Mouse (Mus musculus) retina, embryonic 14.5 days (tissue): ENCODE data around the gene Sorcs3.

Source experiments
- DNase-seq: peaks from one replicate; pipeline ENCODE4 v3.0.0-alpha.2; 2015; ENCODE audit warnings: low spot score

Sorcs3 gene

DNA sequence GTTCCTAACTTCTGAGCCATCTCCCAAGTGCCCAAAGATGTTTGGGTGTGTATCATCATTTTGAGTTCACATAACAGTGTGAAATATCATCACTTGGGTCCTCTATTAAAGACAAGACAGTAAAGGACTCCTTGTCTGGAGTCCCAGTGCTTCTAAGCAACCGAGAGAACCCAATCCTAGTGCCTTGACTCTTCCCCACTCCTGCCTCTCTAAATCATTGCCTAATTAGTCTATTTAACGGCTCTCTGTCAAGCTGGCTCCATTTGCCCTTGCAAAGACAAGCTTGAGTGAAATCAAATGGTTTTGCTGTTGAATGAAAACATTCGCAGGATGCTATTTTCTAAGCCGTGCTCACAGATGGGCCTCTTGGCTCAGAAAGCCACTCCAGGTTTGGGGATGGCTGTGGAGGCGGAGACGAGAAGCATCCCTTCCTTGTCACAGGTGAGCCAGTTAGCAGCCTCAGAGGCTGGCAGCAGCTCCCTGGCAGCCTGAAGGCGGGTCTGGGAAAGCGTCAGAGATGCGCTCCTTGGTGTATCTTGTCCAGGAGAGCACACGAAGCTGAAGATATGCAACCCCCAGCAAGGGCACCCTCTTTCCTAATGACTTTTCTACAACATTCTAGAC is 79.9 kb downstream of the Sorcs3 start:
- DNase-seq, result no peak

DNA sequence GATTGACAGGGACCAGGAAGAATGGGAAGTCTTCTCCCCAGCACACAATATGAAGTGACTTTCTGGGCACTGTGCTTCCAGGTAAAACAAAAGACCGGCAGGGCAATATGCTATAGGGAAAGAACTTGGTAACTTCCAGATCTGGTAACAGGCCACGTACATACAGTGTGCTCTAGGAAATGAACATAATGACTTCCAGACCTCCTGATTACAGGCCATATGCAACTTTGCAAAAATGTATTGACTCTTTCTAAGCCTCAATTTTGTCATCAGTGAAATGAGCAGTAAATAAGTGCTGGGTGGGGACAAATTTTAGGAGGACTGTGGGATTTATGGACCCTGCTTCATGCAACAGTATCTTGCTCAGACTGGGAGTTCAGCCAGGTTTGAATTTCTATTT is 88.4 kb downstream of the Sorcs3 start:
- DNase-seq, result no peak

DNA sequence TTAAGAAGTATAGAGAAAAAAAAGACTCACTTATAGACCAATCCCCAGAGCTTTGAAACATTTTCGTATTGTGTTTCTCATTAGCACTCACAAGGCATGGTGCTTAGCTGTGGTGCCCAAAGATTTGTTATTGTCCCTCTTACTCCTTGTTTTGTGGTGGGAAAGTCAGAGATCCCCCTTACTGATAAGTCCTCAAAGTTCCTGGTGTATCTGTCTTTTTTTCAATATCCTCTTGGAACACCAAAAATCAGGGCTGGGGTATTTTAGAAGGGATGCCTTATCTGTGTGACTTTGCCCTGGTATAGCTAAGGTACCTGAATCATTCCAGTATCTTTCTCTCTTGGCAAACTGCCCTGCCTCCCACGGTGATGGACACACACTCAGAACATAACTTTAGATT is 92.6 kb downstream of the Sorcs3 start:
- DNase-seq, result no peak

DNA sequence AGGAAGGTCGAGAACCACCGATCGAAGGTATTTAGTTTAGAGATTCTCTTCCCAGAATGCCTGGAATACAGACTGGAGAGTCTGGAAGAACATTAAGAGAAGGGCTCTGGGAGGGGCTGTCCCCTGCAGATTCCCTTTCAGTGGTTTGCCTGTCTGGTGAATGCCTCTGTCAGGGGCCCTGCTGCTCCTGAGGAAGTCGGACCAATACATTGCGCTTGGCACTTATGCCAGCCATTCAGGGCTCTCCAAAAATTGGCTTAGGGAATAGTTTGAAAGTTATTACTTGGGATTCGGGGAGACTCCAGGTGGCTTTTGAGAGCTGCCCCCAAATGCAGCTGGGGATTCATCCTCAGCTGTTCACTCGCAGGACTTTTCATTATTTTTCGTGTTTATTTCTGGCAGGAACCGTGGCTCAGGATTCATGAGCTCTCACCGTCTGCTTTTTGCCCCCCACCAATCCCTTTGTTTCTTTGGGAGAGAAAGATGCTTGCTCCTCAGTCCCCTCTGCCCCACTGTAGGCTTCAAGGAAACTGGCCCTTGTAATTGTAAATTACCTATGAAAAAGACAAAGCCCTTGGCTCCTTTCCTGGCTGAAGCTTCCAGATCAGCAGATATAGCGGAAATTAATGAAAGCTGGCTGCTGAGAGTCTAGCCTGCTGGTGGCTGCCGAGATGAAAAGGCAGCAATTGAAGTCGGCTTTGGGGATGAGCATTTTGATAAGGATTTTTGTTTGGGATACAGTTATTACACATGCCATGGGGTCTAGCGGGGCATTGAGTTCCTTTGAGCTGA is 94.8 kb downstream of the Sorcs3 start:
- DNase-seq, result peak; percentile 45

DNA sequence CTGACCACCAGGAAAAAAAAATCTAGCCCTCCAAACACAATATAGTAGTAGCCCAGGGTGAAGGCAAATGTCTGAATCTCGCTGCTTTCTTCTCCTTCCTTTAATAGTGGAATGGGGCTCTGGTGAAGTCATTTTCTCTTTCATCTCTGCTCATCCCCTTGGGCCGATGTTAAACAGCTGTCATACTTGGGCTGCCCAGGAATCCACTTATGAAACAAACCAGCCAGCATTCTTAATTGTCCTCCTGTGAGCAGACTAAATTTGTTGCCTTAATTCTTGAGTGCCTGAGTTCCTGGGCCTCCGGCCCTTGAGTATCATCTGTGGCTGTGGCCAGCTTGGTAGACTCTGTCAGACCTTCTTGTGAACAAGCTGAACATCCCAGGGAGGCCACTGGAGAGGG is 95.5 kb downstream of the Sorcs3 start:
- DNase-seq, result no peak

DNA sequence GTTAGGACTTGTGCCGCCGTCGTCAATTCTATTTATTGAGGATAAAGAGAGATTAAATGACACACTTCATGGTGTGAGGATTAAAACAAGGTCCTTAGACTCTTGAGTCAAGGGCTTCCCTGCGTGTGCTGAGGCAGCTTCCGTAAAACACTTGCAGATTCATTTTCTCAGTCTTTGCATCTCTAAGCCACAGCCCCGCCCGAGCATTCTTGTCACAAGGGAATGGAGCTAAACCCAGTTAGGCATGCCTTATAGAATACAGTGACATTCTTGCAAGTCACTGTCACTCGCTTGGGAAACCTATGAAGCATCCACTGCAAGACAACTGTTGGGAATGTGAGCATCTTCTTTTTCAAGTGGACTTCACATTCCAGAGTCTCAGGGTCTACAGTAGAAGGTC is 102.5 kb downstream of the Sorcs3 start:
- no peak for DNase-seq

DNA sequence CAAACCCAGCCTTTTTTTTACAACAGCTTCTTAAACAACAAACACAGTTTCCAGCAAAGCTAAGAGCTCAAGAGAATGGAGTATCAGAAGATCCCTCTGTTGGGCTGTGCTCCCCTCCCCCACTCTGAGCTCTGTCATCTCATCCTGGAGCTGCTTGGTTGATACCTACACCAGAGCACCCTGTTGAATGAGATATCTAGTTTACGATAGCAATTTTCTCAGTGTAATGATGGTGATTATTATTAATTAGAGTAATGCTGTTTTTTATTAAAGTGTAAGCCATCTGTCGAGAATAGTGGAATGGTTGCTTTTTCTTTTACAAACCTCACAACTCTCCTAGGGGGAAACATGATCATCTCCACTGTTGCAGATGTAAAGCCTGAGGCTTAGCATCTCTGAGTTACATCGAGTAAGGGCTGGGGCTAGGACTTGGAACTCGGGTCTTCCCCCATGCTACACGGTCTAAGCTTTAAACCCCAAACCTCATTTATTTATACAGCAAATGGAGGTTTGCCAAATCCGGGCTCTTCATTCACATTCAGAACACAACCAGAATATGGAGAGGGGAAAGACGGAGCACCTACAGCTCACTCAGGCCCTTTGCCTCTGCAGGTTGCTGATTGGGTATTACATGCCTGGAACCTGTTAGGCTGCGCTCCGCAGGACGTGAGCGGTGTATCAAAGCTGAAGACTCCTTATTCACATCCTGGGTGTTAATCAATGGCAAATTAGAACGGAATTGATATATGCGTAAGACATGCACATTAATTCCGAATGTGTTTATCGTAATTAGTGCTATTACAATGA is 103.9 kb downstream of the Sorcs3 start:
- no peak for DNase-seq

DNA sequence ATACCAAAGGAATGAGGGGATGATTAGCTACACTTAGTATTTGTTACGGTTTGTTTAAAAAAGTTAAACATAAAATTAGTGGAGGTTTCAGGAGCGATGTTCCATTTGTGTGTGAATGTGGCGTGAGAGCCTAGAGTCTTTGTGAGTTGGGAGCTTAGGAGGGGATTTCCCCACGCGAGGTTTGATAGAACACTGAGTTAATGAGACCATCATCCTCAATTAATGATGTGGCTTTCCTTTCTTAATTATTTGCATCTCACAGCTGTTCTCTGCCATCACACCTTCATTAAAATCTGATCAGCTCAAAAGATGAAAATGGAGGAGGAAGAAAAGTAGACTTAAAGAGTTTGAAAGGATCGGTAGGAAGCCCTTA is 104.5 kb downstream of the Sorcs3 start:
- DNase-seq, result no peak

DNA sequence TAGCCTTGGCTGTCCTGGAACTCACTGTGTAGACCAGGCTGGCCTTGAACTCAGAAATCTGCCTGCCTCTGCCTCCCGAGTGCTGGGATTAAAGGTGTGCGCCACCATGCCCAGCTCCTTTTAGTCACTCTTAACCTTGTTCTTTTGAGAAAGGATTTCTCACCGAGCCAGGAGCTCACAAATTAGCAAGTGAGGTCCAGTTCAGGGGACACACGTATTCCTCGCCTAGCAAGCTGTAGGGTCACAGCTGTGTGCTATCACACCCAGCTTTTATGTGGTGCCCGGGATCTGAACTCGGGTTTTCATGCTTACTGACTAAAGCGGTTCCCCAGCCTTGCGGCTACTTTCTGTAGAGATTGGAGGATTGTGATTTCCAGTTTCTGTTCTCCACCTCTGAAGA is 108.0 kb downstream of the Sorcs3 start:
- no peak for DNase-seq

DNA sequence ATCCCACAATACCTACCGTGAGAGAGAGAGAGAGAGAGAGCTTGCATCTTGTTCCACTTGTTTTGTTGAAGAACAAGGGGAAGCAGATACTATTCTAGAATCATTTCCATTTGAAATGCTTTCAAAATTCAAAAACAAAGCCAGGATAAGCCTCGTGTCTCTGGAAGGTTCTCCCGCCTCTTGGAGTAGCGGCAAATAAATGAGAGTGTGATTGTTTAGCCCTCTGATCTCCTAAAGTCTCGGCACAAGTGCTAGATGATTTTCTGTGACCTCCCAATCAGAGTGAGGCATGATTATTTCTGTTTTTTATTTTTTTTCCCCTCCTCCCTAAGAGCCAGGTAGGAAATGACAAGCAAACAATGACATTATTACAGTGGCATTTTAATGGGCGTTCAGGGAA is 121.3 kb downstream of the Sorcs3 start:
- no peak for DNase-seq

DNA sequence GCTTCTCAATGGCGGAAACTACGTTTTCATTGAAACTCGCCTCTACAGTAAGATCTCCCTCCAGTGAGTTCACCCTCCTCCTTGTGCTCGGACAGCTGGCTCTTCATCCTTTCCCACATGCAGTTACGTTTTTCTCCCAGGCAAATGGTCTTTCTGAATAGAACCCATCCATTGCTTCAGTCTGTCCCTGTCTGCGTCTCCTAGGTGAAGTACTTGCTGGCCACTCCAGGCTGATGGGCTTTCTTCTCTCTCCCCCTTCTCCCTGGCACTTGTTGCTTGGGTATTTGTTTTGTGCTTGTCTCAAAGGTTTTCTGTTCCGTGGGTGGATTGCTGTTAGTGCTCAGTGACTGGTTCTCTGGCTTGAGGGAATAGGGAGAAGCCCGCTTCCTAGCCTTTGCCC is 122.3 kb downstream of the Sorcs3 start:
- DNase-seq, result no peak

DNA sequence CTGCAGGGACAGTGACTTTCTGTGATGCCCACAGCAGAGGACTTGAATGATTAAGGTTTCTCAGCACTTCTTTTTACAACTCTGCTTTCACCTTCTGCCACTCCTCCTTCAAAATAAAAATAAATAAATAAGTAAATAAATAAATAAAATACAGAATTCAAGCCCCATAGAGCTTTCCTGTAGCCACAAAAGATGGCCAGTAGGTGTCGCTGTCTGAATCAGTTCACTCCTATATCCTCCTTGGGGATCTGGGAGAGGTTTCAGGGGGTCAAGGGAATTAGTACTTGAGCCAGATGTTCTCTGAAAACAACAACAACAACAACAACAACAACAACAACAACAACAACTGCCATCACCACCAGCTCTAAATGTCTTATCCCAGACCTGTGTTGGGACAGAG is 125.8 kb downstream of the Sorcs3 start:
- peak; percentile 63 for DNase-seq

DNA sequence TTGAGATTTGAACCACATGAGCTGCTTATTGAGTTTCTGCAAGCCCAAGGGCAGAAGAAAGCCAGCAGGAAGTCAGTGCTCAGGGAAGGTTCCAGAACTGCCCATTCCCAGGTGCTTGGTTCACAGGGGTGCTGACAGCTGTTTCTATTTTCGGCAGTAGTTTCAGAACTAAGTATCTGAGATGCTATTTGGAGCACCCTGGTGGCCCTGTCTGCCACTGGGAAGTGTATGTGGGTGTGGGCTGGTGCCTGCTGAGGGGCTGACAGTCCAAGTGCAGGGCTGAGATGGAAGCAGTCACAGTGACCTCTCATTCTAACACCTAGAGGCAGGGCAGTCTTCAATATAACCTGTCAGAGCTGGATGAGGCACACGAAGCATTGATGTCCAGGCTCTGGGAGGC is 127.3 kb downstream of the Sorcs3 start:
- no peak for DNase-seq

DNA sequence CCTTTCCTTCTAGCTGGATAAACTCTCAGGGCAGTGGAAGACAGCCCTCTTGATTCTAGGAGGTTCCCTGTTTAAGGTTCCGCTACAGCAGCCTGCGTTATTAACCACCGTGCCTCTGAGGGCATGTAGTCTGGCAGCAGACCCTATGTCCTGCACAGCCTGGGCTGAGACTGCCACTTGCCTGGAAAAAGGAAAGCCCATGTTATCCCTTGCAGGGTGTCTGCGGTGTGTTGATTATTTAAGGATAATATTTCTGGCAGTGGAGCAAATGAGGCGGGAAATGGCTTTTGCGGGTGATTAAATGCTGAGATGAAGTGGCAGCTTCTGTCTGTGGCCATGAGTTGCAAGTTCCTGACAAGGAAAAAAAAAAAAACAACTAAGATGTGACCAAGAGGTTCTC is 131.6 kb downstream of the Sorcs3 start:
- peak; percentile 24 for DNase-seq

DNA sequence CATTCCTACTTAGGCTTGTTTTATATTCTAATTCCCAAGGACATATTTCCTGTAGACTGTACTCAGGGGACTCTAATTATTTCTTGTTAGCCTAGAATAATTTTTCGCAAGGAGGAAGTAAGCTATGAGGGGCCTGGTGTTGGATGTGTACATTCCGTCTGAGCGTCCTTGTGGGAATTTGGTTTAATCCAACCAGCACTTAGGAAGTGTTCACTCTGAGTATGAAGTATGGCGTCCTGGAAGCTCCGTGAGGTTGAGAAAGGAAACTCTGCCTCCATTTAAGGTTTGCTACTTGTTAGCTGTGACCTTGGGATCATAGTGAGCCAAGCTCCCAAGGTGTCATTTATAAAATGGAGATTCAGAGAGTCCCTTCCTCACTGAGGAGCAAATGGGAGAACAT is 132.3 kb downstream of the Sorcs3 start:
- DNase-seq, result no peak

DNA sequence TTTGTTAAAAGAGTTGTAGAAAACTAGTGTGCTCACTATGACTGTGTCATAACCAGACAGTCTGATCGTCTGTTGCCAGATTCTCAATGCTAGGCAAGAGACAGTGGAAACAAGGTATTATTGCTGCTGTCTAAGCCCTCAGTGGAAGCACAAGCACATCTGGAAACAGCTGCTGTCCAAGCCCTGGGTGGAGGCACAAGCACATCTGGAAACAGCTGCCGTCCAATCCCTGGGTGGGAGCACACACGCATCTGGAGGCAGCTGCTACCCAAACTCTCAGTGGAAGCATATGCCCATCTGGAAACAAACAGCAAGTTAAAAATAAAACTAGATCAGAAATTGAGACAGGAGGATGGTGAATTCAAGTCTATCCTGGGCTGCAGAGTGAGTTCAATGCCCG is 136.9 kb downstream of the Sorcs3 start:
- no peak for DNase-seq

DNA sequence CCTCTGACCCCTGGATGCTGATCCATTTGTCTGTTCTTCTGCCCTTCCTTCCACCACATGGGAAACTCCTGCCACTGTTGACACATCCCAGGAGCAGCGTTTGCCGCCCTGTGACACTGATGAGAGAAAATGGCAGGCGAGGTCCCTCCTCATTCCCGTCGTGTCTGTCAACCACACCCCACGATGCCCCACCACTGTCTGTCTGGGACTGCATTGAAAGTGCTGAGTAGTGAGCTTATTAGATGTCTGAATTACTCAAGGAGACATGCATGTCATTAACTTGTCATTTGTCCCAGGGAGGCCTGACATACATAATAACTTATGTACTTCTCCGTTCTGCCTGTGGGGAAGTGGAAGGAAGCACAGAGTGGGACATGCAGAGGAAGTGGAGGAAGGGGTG is 137.6 kb downstream of the Sorcs3 start:
- DNase-seq, result peak; percentile 17

DNA sequence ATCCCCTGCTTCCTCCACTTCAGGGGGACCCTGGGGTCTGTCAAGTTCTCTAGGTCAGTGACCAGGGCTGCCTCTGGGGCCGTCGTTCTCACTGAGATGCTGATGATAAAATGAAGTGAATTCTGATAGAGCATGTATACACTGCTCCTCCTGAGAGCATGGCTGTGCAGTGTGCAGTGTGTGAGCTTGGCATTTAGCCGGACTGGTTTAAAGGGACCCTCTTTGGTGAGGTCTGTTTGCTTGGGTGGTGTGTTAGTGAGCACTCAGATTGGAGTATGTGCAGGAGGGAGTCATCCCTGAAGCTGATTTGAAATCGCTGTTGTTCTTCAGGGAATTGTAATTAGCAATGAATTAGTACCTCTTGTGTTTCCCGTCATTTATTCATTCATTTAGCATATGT is 141.3 kb downstream of the Sorcs3 start:
- DNase-seq, result no peak

DNA sequence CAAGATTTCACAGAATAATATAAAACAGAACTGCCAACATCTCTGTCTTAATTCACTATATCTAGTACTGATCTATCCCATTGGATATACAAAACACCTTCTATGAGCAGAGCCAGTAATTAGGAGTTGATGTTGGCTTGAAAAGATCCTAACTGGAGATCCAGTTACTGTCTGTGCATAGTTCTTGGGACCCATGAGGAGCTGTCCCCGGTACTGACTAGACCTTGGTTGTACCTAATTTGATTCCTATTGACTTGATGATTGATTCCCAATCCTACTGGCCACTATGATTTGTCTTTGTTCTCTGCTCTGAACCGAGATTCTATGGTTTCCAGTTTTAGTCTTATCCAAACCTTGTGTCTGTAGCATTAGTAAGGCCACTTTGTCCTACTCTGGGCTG is 151.0 kb downstream of the Sorcs3 start:
- no peak for DNase-seq

DNA sequence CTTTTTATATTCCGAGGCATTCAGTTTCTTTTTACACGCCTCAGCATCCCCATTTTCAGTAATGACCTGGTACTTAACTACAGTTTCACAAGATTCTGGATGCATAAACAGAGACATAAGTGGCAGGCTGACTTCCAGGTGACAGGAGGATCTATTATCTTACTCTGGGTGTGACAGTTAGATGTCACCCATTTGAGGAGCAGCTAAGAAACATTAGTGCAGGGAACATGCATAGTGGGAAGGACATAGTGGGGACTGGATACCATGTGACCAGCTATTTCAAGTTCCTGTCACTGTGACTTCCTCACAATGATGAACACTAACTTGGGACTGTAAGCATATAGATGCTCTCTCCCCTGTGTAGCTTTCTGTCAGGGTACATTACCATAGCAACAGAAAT is 156.3 kb downstream of the Sorcs3 start:
- DNase-seq, result no peak

DNA sequence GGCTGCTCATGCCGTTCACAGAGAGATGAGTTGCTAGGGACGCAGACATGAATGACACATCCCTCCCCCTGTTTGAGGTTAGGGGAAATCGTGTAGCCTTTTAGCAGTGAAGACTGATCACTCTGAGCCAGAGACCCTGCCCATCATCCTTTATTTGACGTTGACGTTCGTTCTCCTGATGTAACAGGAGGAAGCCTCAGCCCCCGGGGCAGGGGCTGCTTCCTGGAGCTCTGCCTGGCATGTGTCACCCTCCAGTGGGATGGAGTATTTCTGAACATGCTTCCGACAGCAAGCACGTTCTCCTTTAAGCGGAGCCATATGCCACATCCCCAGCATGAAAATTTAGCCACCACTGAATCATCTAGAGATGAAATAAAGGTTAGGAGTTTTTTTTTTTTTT is 162.2 kb downstream of the Sorcs3 start:
- DNase-seq, result no peak

DNA sequence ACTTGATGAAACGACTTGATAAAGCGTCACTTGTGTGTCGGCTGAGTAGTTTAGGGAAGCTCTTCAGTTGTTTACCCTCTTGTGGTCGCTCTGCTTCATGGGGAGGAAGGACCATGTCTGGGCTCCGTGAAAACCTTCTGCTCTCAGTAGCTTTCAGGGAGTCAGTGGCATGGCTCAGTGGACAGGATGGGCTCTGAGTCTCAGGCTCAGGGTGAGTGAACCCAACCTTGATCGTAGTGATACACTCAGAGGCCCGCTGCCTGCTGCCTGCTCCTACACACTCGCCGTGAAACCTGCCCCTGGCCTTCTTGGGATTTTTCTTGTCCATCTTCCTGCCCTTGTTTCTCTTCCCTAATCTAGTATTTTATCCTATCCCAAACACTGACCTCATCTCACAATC is 166.0 kb downstream of the Sorcs3 start:
- DNase-seq, result no peak

DNA sequence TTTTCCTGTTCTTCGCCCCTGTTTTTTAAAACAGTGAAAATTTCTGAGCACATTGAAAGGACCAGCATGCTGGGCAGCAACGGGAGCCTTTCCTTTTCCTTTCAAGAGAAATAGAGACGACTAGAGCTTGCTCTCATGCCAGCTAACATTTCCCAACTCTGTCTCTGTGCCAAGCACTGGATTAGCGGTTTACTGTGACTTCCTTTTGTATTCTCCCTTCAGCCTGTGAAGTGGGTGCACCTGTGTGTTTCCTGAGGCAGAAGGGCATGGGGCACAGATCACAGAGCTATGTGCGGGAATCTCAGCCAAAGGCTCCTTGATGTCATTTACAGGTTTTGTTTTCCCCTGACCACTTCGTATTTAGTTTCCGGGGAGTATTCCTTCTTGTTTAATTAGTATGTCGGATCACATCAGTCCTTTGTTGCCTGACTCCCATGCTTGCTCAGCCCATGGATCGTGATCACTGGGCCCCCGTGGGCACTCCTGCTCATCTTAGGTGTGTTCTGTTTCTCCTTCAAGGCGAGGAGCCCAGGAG is 172.2 kb downstream of the Sorcs3 start:
- no peak for DNase-seq
